Mouse (Mus musculus) hindbrain, embryonic 12.5 days (tissue): Measurements from ENCODE around the gene Nr3c2. TPM values are rescaled to one million over a fixed set of nuclear protein-coding genes. Genes with fewer than 3 reads are reported as not detected.

Experiments
- ATAC-seq: fragments of 200-750 bp; cut with Nextera tagmentation; 2 replicates; pipeline ENCODE4 v1.8.0; 2017; ENCODE audit warnings: moderate TSS enrichment; ENCODE audit not compliant: low FRiP score
- H3K27ac ChIP-seq: fragments of 300-500 bp; sonication (generic); 2 replicates; pipeline ENCODE4 v1.5.1; 2016; ENCODE audit warnings: mild to moderate bottlenecking
- H3K27me3 ChIP-seq: fragments of 300-500 bp; sonication (generic); 2 replicates; pipeline ENCODE4 v1.6.1; 2016; ENCODE audit warnings: mild to moderate bottlenecking
- H3K36me3 ChIP-seq: fragments of 300-500 bp; sonication (generic); 2 replicates; pipeline ENCODE4 v1.6.1; 2016; ENCODE audit warnings: mild to moderate bottlenecking
- H3K4me1 ChIP-seq: fragments of 300-500 bp; sonication (generic); 2 replicates; pipeline ENCODE4 v1.6.1; 2016
- H3K4me2 ChIP-seq: fragments of 300-500 bp; sonication (generic); replicated peaks from 2 replicates; pipeline ENCODE4 v1.6.1; 2016; ENCODE audit warnings: mild to moderate bottlenecking
- H3K4me3 ChIP-seq: fragments of 300-500 bp; sonication (generic); 2 replicates; pipeline ENCODE4 v1.5.1; 2016; ENCODE audit warnings: mild to moderate bottlenecking
- H3K9ac ChIP-seq: fragments of 300-500 bp; sonication (generic); 2 replicates; pipeline ENCODE4 v1.6.1; 2016; ENCODE audit warnings: mild to moderate bottlenecking, moderate library complexity
- H3K9me3 ChIP-seq: fragments of 300-500 bp; sonication (generic); replicated peaks from 2 replicates; pipeline ENCODE4 v1.6.1; 2016; ENCODE audit warnings: mild to moderate bottlenecking
- WGBS: fragments of 180-500 bp; shearing (Covaris S2); methylation state at CpG from one replicate; pipeline ENCODE4 v1.1.7; 2016; 5-methylcytosine and 5-hydroxymethylcytosine counted together
- polyA plus RNA-seq: library from polyadenylated mRNA; unstranded; fragments of >200 nt; fragmentation: Nextera tagmentation; extraction: Ambion mirVana; gene quantifications from 2 replicates; pipeline ENCODE4 v1.2.1, GENCODE M21; 2016

The Nr3c2 gene
- polyA plus RNA-seq, 1 experiment from 2014 or later = 1.7 TPM

DNA sequence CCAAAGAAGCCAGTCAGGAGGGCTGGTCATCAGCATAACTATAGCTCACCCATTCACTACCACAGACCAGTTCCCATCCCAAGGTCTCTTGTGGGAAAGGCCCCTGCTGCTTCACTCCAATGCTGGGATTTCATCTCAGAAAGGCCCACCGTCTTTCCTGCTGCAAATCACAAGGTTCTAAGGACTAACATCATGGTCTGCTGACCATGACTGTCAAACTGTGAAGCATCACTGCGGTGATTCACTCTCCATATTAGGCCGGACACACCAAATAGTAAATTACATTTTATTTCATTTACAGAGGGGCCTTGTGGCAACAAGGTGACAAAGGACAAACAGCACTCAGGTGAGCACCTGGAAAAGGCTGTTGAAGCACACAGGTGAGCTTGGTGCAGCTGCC is 350.9 kb downstream of the Nr3c2 start:
- Histone ChIP-seq H3K4me1 (no peaks in the 10 kb centered on the region), H3K9me3 (no peaks in the 10 kb centered on the region), H3K36me3 (no peaks in the 10 kb centered on the region), H3K4me3 (no peak overlapping the region), H3K27me3 (no peaks in the 10 kb centered on the region), H3K4me2 (no peak overlapping the region), H3K9ac (no peak overlapping the region), H3K27ac (no peak overlapping the region)
- ATAC-seq = no peak
- 83% methylated on average over 3 of the region's 3 CpGs for WGBS

DNA sequence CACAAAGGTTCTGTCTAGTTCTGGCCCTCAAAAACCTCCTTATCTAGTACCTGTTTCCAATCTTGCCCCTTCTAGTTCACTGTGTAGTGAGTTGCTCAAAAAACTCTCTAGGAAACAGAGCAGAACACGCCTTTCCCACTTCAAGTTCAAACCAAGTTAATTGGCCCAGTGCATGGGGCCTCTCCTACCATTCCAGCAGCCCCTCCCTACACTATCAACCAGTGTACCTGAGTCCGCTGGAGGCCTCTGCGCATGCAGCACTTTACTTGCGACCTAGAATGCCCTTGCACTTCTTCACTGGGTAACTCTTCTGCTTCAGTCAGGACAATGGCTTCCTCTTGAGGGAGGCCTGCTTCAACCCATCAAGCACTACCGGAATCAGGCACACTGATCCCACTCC is 351.9 kb downstream of the Nr3c2 start:
- no peaks in the 10 kb centered on the region for H3K9me3 ChIP-seq
- H3K4me1 ChIP-seq = no peaks in the 10 kb centered on the region
- no peak overlapping the region for H3K4me2 ChIP-seq
- H3K27ac ChIP-seq = no peak overlapping the region
- H3K9ac ChIP-seq = no peak overlapping the region
- no peak for ATAC-seq
- 94% methylated on average over 5 of the region's 5 CpGs for WGBS
- no peaks in the 10 kb centered on the region for H3K36me3 ChIP-seq
- H3K27me3 ChIP-seq = no peaks in the 10 kb centered on the region
- H3K4me3 ChIP-seq = no peak overlapping the region

DNA sequence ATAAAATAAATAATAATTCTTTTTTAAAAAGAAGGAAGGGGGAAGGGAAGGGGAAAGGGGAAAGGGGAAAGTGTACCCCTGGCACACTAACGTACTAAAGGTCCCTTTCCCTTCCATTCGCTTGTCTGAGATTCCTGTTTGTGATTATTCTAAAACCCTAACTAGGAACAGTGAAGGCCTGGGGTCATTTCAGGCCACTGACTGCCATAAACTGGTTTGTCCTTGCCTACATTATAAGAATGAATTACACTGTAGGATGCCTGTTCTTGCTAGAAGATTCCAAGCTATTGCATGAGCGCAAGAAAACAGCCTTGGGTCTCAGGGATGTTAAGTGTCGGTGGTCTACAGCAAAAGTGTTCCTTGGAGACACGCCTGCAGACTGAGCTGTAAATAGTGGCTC is 355.2 kb downstream of the Nr3c2 start:
- Histone ChIP-seq H3K4me3 (no peak overlapping the region), H3K27ac (no peak overlapping the region), H3K27me3 (no peaks in the 10 kb centered on the region), H3K36me3 (0 out of 2 replicates have a peak, but pooled peaks cover 3% of the 10 kb centered on the region), H3K9ac (no peak overlapping the region), H3K4me2 (no peak overlapping the region), H3K4me1 (no peaks in the 10 kb centered on the region), H3K9me3 (no peaks in the 10 kb centered on the region)
- 83% methylated on average over 5 of the region's 5 CpGs for WGBS
- ATAC-seq = no peak

DNA sequence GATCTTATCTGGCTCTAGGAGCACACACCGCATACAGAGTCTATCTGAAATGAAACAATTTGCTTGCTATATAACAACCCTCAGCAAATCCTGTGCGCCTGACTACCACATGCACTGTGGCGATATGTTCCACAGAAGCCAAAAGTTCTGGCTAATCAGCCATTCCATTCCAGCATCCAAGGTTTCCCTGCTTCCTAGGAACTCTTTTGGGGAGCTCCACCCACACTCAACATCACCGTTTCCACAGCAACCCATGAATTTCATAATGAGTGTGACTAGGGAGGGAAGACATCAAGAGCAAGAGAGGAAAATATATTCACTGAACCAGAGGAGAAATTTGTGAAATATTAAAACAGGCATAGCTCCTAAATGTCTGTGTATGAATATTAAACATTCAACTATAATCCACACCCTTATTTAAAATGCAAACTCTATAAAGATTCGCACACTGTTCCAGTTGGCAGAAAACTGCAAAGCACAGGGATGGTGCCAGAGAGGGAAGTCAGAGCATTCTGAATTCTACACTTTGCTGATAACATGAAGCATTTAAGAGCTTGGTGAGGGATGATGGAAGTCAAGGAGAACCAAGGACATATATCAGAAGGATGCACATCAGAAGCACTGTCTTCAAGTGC is 357.3 kb downstream of the Nr3c2 start:
- H3K36me3 ChIP-seq = 0 out of 2 replicates have a peak, but pooled peaks cover 3% of the 10 kb centered on the region
- no peaks in the 10 kb centered on the region for H3K27me3 ChIP-seq
- no peaks in the 10 kb centered on the region for H3K9me3 ChIP-seq
- no peak overlapping the region for H3K4me2 ChIP-seq
- no peak for ATAC-seq
- no peaks in the 10 kb centered on the region for H3K4me1 ChIP-seq
- H3K27ac ChIP-seq = no peak overlapping the region
- 94% methylated on average over 5 of the region's 5 CpGs for WGBS
- no peak overlapping the region for H3K9ac ChIP-seq
- H3K4me3 ChIP-seq = no peak overlapping the region

DNA sequence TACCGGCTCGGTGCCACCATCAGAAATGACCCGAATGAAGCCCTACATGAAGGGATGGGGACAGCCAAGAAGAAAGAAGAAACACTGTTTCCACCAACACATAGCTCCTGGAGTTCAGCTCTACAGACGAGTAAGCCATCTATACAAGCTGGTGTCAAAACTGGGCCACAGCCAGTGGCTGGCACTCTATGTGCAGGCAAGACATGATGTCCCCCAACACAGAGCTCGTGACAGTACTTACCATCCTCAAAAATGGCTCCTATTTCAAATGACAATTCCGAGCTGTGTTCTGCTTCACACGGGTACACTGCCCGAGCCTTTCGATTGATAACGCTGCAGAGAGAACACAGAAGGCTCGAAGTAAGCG is 357.8 kb downstream of the Nr3c2 start:
- WGBS = 94% methylated on average over 12 of the region's 12 CpGs
- no peak for ATAC-seq
- Histone ChIP-seq H3K27ac (no peak overlapping the region), H3K9ac (no peak overlapping the region), H3K4me1 (no peaks in the 10 kb centered on the region), H3K4me2 (no peak overlapping the region), H3K4me3 (no peak overlapping the region), H3K9me3 (no peaks in the 10 kb centered on the region), H3K27me3 (no peaks in the 10 kb centered on the region), H3K36me3 (0 out of 2 replicates have a peak, but pooled peaks cover 3% of the 10 kb centered on the region)

DNA sequence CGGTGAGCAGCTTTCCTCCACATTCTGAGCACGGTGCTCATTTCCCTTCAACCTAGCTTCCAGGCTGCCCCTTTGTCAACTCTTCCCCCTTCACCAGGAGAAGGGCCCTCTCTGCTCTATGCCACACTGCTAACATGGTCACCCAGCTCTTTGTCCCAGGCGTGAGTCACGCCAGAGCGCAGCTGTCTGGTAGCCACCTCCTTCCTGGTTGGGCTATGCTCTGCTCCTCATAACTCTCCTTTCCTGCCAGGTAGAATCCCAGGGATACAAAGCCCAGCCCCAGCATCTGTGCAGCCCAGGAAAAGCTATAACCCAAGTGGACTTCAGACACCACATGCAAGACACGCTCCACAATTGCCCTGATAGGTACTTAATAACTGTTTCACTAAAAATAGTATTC is 362.0 kb downstream of the Nr3c2 start:
- Histone ChIP-seq H3K9ac (no peak overlapping the region), H3K9me3 (no peaks in the 10 kb centered on the region), H3K27me3 (no peaks in the 10 kb centered on the region), H3K27ac (no peak overlapping the region), H3K4me1 (no peaks in the 10 kb centered on the region), H3K4me3 (no peak overlapping the region), H3K36me3 (0 out of 2 replicates have a peak, but pooled peaks cover 3% of the 10 kb centered on the region), H3K4me2 (no peak overlapping the region)
- ATAC-seq = no peak
- WGBS = 91% methylated on average over 6 of the region's 6 CpGs

DNA sequence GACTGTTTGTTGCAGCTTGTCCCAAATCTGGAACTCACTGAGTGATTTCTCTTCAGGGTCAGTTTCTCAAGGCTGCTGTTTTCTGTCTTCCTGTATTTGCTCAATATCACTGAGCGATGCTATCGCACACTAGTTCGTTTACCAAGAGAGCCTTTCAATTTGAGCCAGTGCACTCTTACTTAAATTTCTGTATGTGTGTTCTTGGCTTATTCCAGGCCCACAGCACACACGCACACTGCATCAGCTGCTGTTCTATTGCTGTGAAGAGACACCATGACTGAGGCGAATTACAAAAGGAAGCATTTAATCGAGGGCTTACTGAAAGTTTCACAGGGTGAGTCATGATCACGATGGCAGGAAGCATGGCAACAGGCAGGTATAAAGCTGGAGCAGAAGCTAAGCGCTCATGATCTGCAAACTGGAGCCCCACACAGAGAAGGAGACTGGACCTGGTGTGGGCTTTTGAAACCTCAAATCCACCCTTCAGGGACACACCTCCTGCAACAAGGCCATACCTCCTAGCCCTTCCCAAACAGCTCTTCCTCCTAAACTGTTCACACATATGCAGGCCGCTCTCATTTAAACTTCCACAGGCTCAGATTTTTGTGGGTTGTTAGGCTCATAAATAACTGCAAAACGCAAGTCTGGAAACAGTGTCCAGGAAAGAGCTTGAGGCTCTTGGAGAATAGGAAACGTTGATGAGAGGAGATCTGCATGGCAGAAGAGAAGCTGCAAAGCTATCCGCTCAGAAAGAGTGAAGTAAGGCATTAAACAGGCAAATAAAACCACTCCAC is 363.2 kb downstream of the Nr3c2 start:
- Histone ChIP-seq H3K4me3 (no peak overlapping the region), H3K9me3 (no peaks in the 10 kb centered on the region), H3K36me3 (0 out of 2 replicates have a peak, but pooled peaks cover 3% of the 10 kb centered on the region), H3K4me1 (no peaks in the 10 kb centered on the region), H3K4me2 (no peak overlapping the region), H3K27me3 (no peaks in the 10 kb centered on the region), H3K27ac (no peak overlapping the region), H3K9ac (no peak overlapping the region)
- 89% methylated on average over 12 of the region's 12 CpGs for WGBS
- ATAC-seq = no peak

DNA sequence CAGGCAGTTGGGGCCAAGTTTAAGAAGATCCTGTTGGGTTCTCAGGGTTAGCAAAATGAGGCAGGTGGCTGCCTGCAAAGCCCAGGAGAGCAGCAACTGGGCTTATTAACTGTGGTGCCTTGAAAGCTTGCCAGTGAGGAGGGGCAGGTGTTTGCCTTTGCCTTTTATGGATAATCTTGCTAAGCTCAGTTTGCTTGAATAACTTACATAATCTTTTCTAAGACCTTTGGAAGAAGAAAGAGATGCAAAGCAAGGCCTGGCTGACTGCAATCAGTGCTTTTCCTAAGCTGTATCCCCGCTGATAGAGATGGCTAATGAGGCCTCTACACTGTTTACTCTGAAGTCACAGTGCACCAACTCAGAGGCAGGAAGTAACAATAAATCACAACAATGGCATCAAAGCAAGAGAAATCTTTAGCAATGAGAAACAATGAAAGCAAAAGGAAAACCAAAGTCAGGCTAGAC is 368.7 kb downstream of the Nr3c2 start:
- 0 out of 2 replicates have a peak, but pooled peaks cover 8% of the 10 kb centered on the region for H3K9me3 ChIP-seq
- no peaks in the 10 kb centered on the region for H3K27me3 ChIP-seq
- WGBS = 68% methylated on average over 1 of the region's 1 CpGs
- H3K27ac ChIP-seq = no peak overlapping the region
- H3K4me1 ChIP-seq = no peaks in the 10 kb centered on the region
- H3K4me3 ChIP-seq = no peak overlapping the region
- no peak overlapping the region for H3K9ac ChIP-seq
- no peak overlapping the region for H3K4me2 ChIP-seq
- H3K36me3 ChIP-seq = no peaks in the 10 kb centered on the region
- ATAC-seq = no peak

DNA sequence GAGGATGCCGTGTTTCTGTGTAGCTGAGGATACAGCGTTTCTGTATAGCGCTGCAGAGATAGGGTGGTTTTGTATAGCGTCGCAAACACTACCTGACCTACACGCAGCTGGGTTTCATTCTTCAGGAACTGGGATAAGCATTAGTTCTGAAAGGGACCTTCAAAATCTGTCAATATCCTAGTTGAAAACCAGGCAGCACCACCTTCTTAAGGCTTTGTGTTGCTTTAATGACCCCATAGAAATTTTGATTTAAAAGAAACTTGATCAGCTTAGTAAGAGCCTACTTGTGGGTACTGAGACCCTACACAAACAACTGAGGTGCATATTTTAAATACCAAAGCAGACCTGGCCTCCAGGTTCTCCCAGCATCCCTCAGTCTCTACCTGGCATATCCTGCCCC is 372.9 kb downstream of the Nr3c2 start:
- Histone ChIP-seq H3K9ac (no peak overlapping the region), H3K27me3 (no peaks in the 10 kb centered on the region), H3K36me3 (no peaks in the 10 kb centered on the region), H3K4me3 (no peak overlapping the region), H3K9me3 (0 out of 2 replicates have a peak, but pooled peaks cover 8% of the 10 kb centered on the region), H3K27ac (no peak overlapping the region), H3K4me1 (no peaks in the 10 kb centered on the region), H3K4me2 (no peak overlapping the region)
- WGBS = 86% methylated on average over 6 of the region's 6 CpGs
- no peak for ATAC-seq

DNA sequence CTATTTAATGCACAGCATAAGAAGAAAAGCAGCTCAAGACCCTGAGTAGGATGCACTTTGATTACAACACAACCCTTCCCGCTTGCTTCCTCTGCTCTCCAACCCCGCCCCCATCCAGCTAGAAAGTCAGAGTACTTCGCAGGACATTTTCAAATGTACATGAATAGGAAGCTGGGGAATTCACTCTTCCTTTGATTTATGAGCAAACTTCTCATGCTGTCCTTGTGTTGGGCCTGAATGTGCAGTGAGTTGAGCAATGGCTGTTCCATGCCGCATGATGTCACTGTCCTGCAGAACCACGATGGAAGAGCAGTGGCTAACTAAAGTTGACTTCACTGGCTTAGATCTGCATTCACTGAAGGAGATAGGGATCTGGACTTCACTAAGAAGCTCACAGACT is 376.3 kb downstream of the Nr3c2 start:
- Histone ChIP-seq H3K27me3 (no peaks in the 10 kb centered on the region), H3K9me3 (no peaks in the 10 kb centered on the region), H3K4me3 (no peak overlapping the region), H3K4me1 (no peaks in the 10 kb centered on the region), H3K9ac (no peak overlapping the region), H3K4me2 (no peak overlapping the region), H3K27ac (no peak overlapping the region), H3K36me3 (no peaks in the 10 kb centered on the region)
- ATAC-seq = no peak
- 88% methylated on average over 5 of the region's 5 CpGs for WGBS

DNA sequence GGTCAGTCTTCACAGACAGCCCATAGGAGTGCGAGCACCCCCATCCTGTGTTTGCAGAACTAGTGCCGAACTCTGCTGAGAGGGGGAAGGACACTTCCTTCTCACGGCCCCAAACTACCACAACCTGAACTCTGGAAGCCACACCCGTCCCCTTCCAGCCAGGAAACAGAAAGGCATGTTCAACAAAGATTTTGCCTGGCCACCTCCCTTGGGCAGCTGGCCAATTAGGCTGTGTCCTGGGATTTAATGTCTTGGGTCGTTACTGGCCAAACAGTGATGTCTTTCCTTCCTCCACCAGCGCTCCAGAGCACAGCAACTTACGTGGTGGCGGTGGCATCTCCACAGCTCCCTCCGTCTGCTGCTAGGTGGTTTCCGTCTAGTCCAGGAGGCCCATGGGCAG is 377.6 kb downstream of the Nr3c2 start:
- Histone ChIP-seq H3K4me3 (no peak overlapping the region), H3K27ac (no peak overlapping the region), H3K4me2 (no peak overlapping the region), H3K9me3 (no peaks in the 10 kb centered on the region), H3K9ac (no peak overlapping the region), H3K27me3 (no peaks in the 10 kb centered on the region), H3K4me1 (no peaks in the 10 kb centered on the region), H3K36me3 (no peaks in the 10 kb centered on the region)
- WGBS = 90% methylated on average over 10 of the region's 10 CpGs
- ATAC-seq = no peak

DNA sequence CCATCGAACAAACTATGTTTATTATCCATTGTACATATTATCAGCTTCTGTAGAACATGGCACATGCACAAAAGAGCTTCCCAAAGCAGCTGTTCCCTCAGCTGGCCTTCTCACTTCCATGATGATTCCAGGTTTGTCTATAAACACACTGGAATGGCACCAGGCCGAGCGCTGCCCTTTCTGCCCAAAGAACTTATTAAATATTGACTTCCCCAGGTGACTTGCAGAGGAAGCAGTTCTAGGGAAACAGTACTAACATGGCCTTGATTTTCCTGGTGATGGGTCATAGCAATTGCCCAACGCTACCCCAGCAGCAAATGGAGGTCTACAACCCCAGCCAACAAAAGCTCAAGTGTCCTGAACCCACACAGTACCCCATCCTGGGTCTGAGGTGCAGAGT is 379.0 kb downstream of the Nr3c2 start:
- WGBS = 95% methylated on average over 4 of the region's 4 CpGs
- no peak for ATAC-seq
- no peaks in the 10 kb centered on the region for H3K4me1 ChIP-seq

DNA sequence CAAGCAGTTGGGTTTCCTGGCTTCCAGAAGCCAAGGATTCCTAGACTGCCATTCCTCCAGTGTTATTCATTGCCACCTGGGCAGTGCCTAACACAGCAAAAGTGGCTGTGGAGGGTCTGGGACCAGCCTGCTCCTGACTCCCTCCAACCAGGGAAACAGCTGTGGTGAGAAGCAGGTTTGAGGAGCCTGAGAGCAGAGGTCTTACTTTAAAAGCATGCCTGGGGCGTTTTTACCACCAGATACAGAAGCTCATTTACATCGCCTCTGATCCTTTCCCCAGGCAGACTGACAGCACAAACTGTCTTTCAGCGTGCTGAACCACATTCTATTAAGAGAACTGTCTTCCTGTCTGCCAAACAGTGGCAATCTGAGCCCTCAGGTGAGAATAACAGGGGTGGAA is 380.7 kb downstream of the Nr3c2 start:
- H3K4me3 ChIP-seq = no peak overlapping the region
- no peak overlapping the region for H3K4me2 ChIP-seq
- ATAC-seq = no peak
- H3K36me3 ChIP-seq = no peaks in the 10 kb centered on the region
- H3K27me3 ChIP-seq = no peaks in the 10 kb centered on the region
- WGBS = 46% methylated on average over 3 of the region's 3 CpGs
- no peaks in the 10 kb centered on the region for H3K4me1 ChIP-seq
- no peak overlapping the region for H3K9ac ChIP-seq
- H3K27ac ChIP-seq = no peak overlapping the region
- H3K9me3 ChIP-seq = no peaks in the 10 kb centered on the region

More for the DNA sequence above, 379.0 kb downstream of the Nr3c2 start:
- Histone ChIP-seq H3K4me2 (no peak overlapping the region), H3K36me3 (no peaks in the 10 kb centered on the region), H3K9me3 (no peaks in the 10 kb centered on the region), H3K4me3 (no peak overlapping the region), H3K27me3 (no peaks in the 10 kb centered on the region), H3K9ac (no peak overlapping the region), H3K27ac (no peak overlapping the region)
